Mouse (Mus musculus): ENCODE results near the gene Ptpn14. TPM values are rescaled to one million over a fixed set of nuclear protein-coding genes. Genes with fewer than 3 reads are reported as not detected.

The Ptpn14 gene
- total and polyA plus RNA-seq, 3 experiments = 11.9 to 30.1 (median 29.3) TPM

DNA sequence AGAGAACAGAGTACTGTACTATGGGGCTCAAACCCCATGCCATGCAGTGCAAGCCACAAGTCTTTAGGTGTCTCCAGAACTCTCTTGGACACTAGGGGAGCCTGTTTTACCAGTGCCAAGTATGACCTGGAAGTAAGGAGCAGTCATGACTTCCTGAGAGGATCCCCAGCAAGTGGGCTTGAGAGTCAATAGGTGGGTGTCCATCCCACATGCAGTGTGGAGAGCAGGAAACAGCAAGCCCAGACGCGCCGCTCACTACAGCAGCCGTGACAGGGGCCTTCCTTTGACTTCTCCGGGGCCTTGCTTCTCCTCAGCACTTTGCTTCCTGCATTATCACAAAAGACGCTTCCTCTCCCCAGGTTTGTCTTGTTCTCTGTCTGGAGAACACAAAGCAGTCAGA is 27.9 kb upstream of the Ptpn14 start:
- TF ChIP-seq EP300 (IDR thresholded peaks at IDR 0.05; ENCODE audit: insufficient read depth, low read depth, low read length) (no peak), CTCF (IDR thresholded peaks at IDR 0.05) (no peak), POLR2A (IDR thresholded peaks at IDR 0.05; ENCODE audit: insufficient read depth, low read depth, low read length) (no peak)
- Histone ChIP-seq H3K4me1 (ENCODE audit: control insufficient read depth, insufficient read depth, low read length) (peaks cover 3% of the 10 kb centered on the region), H3K27ac (no peak overlapping the region), H3K4me3 (no peak overlapping the region), H3K79me2 (replicated peaks; ENCODE audit: control insufficient read depth, insufficient read depth, low read length) (no peaks in the 10 kb centered on the region), H3K36me3 (ENCODE audit: control insufficient read depth, insufficient read depth, low read length) (no peaks in the 10 kb centered on the region), H3K27me3 (ENCODE audit: control insufficient read depth, insufficient read depth, low read length) (no peaks in the 10 kb centered on the region), H3K9ac (ENCODE audit: low read depth, low read length) (no peak overlapping the region)
- WGBS = 51% methylated on average over 6 of the region's 6 CpGs
- DNase-seq = no peak
- intact Hi-C loops (cut with DNase I) = loop anchor here (2.0 to 5.0 kb wide), 2 partner anchors 162 to 273 kb away; no protein-coding TSS in a partner anchor

GRCm38 (mm10) chr1:189700990-189701389 is 27.1 kb upstream of the Ptpn14 start:
- intact Hi-C loops (cut with DNase I) = loop anchor here (1.0 to 5.0 kb wide), 3 partner anchors 161 to 272 kb away; no protein-coding TSS in a partner anchor
- TF ChIP-seq POLR2A (IDR thresholded peaks at IDR 0.05; ENCODE audit: insufficient read depth, low read depth, low read length) (no peak), EP300 (IDR thresholded peaks at IDR 0.05; ENCODE audit: insufficient read depth, low read depth, low read length) (peak; percentile 77; the same call in 1 of the 2 replicates), CTCF (IDR thresholded peaks at IDR 0.05) (peak; percentile 85)
- H3K4me1 ChIP-seq (ENCODE audit: control insufficient read depth, insufficient read depth, low read length) = peaks cover 3% of the 10 kb centered on the region
- WGBS = under 1% methylated on average over 6 of the region's 6 CpGs
- no peaks in the 10 kb centered on the region for H3K27me3 ChIP-seq (ENCODE audit: control insufficient read depth, insufficient read depth, low read length)
- H3K4me3 ChIP-seq = no peak overlapping the region
- no peak overlapping the region for H3K27ac ChIP-seq
- no peak overlapping the region for H3K9ac ChIP-seq (ENCODE audit: low read depth, low read length)
- H3K36me3 ChIP-seq (ENCODE audit: control insufficient read depth, insufficient read depth, low read length) = no peaks in the 10 kb centered on the region
- no peaks in the 10 kb centered on the region for H3K79me2 ChIP-seq (replicated peaks; ENCODE audit: control insufficient read depth, insufficient read depth, low read length)
- peak; percentile 56 to 66 for DNase-seq

GRCm38 (mm10) chr1:189703156-189703555 is 24.9 kb upstream of the Ptpn14 start:
- Histone ChIP-seq H3K9ac (ENCODE audit: low read depth, low read length) (no peak overlapping the region), H3K4me1 (ENCODE audit: control insufficient read depth, insufficient read depth, low read length) (peaks cover 2% of the 10 kb centered on the region), H3K27me3 (ENCODE audit: control insufficient read depth, insufficient read depth, low read length) (no peaks in the 10 kb centered on the region), H3K27ac (no peak overlapping the region), H3K36me3 (ENCODE audit: control insufficient read depth, insufficient read depth, low read length) (no peaks in the 10 kb centered on the region), H3K4me3 (no peak overlapping the region), H3K79me2 (replicated peaks; ENCODE audit: control insufficient read depth, insufficient read depth, low read length) (no peaks in the 10 kb centered on the region)
- no peak for TF ChIP-seq POLR2A (IDR thresholded peaks at IDR 0.05; ENCODE audit: insufficient read depth, low read depth, low read length)
- TF ChIP-seq EP300 (IDR thresholded peaks at IDR 0.05; ENCODE audit: insufficient read depth, low read depth, low read length) = no peak
- 0 out of 2 replicates have a peak, but pooled peaks have one; percentile 23 for TF ChIP-seq CTCF (IDR thresholded peaks at IDR 0.05)
- 65% methylated on average over 7 of the region's 7 CpGs for WGBS
- DNase-seq = no peak
- intact Hi-C loops (cut with DNase I) = loop anchor here (5.0 kb wide), 1 partner anchor 159 kb away; no protein-coding TSS in a partner anchor

DNA sequence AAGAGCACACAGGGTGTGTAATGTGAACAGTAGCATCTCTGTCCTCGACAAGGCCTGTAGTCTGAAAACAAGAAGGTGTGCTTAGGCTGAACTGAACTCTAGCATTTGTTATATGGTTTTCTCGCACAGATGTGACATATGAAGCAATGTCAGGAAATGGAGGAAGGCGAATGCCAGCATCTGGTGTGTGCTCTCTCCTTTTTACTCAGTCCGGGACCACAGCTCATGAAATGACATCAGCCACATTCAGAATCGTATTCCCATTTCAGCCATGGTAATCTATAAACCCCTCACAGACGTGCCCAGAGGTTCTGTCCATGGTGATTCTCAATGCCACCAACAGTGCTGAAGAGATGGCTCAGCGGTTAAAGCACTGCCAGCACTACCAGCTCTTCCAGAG is 24.5 kb upstream of the Ptpn14 start:
- Histone ChIP-seq H3K4me1 (ENCODE audit: control insufficient read depth, insufficient read depth, low read length) (peaks cover 1% of the 10 kb centered on the region), H3K79me2 (replicated peaks; ENCODE audit: control insufficient read depth, insufficient read depth, low read length) (no peaks in the 10 kb centered on the region), H3K27me3 (ENCODE audit: control insufficient read depth, insufficient read depth, low read length) (no peaks in the 10 kb centered on the region), H3K27ac (no peak overlapping the region), H3K36me3 (ENCODE audit: control insufficient read depth, insufficient read depth, low read length) (no peaks in the 10 kb centered on the region), H3K4me3 (no peak overlapping the region), H3K9ac (ENCODE audit: low read depth, low read length) (no peak overlapping the region)
- 76% methylated on average over 7 of the region's 7 CpGs for WGBS
- intact Hi-C loops (cut with DNase I) = loop anchor here (5.0 kb wide), 1 partner anchor 159 kb away; no protein-coding TSS in a partner anchor
- DNase-seq = no peak
- TF ChIP-seq POLR2A (IDR thresholded peaks at IDR 0.05; ENCODE audit: insufficient read depth, low read depth, low read length) (no peak), CTCF (IDR thresholded peaks at IDR 0.05) (no peak), EP300 (IDR thresholded peaks at IDR 0.05; ENCODE audit: insufficient read depth, low read depth, low read length) (no peak)

- intact Hi-C loops (cut with DNase I) = no loop called here
- Histone ChIP-seq H3K27me3 (ENCODE audit: control insufficient read depth, insufficient read depth, low read length) (no peaks in the 10 kb centered on the region), H3K79me2 (replicated peaks; ENCODE audit: control insufficient read depth, insufficient read depth, low read length) (no peaks in the 10 kb centered on the region), H3K4me3 (no peak overlapping the region), H3K27ac (no peak overlapping the region), H3K36me3 (ENCODE audit: control insufficient read depth, insufficient read depth, low read length) (no peaks in the 10 kb centered on the region), H3K4me1 (ENCODE audit: control insufficient read depth, insufficient read depth, low read length) (no peaks in the 10 kb centered on the region), H3K9ac (ENCODE audit: low read depth, low read length) (no peak overlapping the region)
- no peak for TF ChIP-seq EP300 (IDR thresholded peaks at IDR 0.05; ENCODE audit: insufficient read depth, low read depth, low read length)
- TF ChIP-seq CTCF (IDR thresholded peaks at IDR 0.05) = no peak
- TF ChIP-seq POLR2A (IDR thresholded peaks at IDR 0.05; ENCODE audit: insufficient read depth, low read depth, low read length) = no peak
- 85% methylated on average over 12 of the region's 12 CpGs for WGBS
- DNase-seq = no peak
These were observed 21.9 kb upstream of the Ptpn14 start for GRCm38 (mm10) chr1:189706040-189706645.

DNA sequence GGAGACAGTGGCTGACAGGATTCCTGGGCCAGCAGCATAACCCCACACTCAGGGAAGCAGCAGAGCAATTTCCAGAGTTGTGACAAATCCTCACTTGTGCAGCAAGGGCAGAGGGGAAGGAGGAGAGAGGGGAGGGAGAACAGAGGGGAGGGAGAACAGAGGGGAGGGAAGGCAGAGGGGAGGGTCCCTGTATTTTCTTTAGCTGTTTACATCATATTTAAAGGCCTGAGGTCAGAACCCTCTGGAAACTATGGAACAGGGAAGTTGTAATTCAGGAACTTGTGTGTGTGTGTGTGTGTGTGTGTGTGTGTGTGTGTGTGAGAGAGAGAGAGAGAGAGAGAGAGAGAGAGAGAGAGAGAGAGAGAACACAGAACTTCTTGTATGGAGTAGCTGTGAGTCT is 21.1 kb upstream of the Ptpn14 start:
- Histone ChIP-seq H3K4me3 (no peak overlapping the region), H3K27ac (no peak overlapping the region), H3K4me1 (ENCODE audit: control insufficient read depth, insufficient read depth, low read length) (no peaks in the 10 kb centered on the region), H3K36me3 (ENCODE audit: control insufficient read depth, insufficient read depth, low read length) (no peaks in the 10 kb centered on the region), H3K79me2 (replicated peaks; ENCODE audit: control insufficient read depth, insufficient read depth, low read length) (no peaks in the 10 kb centered on the region), H3K9ac (ENCODE audit: low read depth, low read length) (no peak overlapping the region), H3K27me3 (ENCODE audit: control insufficient read depth, insufficient read depth, low read length) (no peaks in the 10 kb centered on the region)
- intact Hi-C loops (cut with DNase I) = no loop called here
- TF ChIP-seq CTCF (IDR thresholded peaks at IDR 0.05) = no peak
- TF ChIP-seq POLR2A (IDR thresholded peaks at IDR 0.05; ENCODE audit: insufficient read depth, low read depth, low read length) = no peak
- TF ChIP-seq EP300 (IDR thresholded peaks at IDR 0.05; ENCODE audit: insufficient read depth, low read depth, low read length) = no peak
- no peak for DNase-seq
